Mouse (Mus musculus): Measurements from ENCODE around the gene Plekha5. TPM values are rescaled to one million over a fixed set of nuclear protein-coding genes. Genes with fewer than 3 reads are reported as not detected.
"Not testable (repeated sequence)": the region's sequence is repeated elsewhere in the genome, so short reads cannot be mapped to it uniquely, and the experiment has no call there.

Gene Plekha5
- polyA plus RNA-seq, 1 experiment from 2014 or later = 28.6 TPM

DNA sequence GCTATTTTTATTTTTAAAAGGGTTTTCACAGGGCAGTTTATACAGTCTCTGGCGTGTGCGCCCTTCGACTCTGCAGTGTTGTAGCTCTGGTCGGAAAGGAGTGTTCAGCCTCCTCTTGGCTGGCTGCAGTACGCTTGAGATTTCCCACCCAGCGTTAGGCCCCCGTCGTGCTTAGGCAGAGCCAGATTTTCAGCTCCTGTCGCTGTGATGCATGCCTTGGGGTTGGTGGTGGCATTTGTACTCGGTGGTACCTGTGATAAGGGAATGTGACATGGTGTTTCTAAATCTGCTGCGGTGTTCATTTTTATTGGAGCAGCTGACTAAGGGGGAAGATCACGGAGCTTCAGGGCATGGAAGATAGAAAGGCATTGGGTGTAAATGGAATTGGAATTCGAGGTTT lies 95.2 kb downstream of the Plekha5 start:
- DNase-seq (ENCODE audit: low spot score) (no peak), ATAC-seq (replicated peaks; ENCODE audit: low FRiP score) (no peak)
- H3K4me2 ChIP-seq = no peak overlapping the region
- no peaks in the 10 kb centered on the region for H3K9me3 ChIP-seq (ENCODE audit: control insufficient read depth, low read length)
- H3K36me3 ChIP-seq (ENCODE audit: control insufficient read depth, insufficient read depth, low read length) = no peaks in the 10 kb centered on the region
- no peak overlapping the region for H3K4me3 ChIP-seq (ENCODE audit: low read depth, low read length)
- WGBS = 78% methylated on average over 13 of the region's 13 CpGs
- H3K27me3 ChIP-seq (replicated peaks; ENCODE audit: control insufficient read depth, insufficient read depth, low read length) = no peaks in the 10 kb centered on the region
- no peak overlapping the region for H3K27ac ChIP-seq (ENCODE audit: low read depth, low read length)
- H3K4me1 ChIP-seq (replicated peaks; ENCODE audit: control insufficient read depth, insufficient read depth, low read length) = peaks cover 7% of the 10 kb centered on the region
- H3K9ac ChIP-seq (ENCODE audit: low read depth, low read length) = no peak overlapping the region

DNA sequence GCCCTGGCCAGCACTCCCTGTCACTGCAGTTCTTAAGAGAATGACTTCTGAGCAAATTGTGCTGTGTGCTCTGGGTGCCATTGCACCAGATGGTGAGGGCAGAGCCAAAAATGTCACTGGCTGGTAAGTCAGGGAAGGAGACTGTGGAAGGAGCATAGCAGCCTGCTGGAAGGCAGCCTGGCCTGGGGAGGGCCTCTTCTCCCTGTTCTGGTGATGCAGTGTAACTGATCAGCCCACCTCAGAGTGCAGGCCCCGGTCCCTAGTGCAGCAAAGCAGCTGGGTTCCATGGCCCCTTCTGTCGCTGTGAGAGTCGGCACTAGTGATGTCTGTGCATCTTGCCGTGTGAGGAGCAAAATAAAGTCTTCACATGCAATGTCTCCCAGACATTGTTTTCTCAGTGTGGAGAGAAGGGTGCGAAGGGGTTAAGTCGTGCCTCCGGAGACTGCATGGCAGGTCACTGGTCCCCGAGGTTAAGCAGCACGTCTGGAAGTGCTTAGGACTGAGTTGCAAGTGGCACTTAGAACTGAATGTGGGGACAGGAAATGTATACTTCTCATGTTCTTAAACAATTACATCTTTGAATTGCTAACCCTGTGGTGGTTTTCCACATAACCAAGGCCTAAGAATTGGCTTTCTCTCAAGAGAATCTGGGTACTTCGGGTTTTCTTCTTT lies 95.8 kb downstream of the Plekha5 start:
- H3K9ac ChIP-seq (ENCODE audit: low read depth, low read length) = no peak overlapping the region
- H3K4me2 ChIP-seq = no peak overlapping the region
- DNase-seq (ENCODE audit: low spot score) = no peak
- H3K27me3 ChIP-seq (replicated peaks; ENCODE audit: control insufficient read depth, insufficient read depth, low read length) = no peaks in the 10 kb centered on the region
- peaks cover 3% of the 10 kb centered on the region for H3K4me1 ChIP-seq (replicated peaks; ENCODE audit: control insufficient read depth, insufficient read depth, low read length)
- H3K36me3 ChIP-seq (ENCODE audit: control insufficient read depth, insufficient read depth, low read length) = no peaks in the 10 kb centered on the region
- ATAC-seq (replicated peaks; ENCODE audit: low FRiP score) = no peak
- WGBS = 78% methylated on average over 10 of the region's 10 CpGs
- H3K9me3 ChIP-seq (ENCODE audit: control insufficient read depth, low read length) = no peaks in the 10 kb centered on the region
- H3K4me3 ChIP-seq (ENCODE audit: low read depth, low read length) = no peak overlapping the region
- H3K27ac ChIP-seq (ENCODE audit: low read depth, low read length) = no peak overlapping the region

DNA sequence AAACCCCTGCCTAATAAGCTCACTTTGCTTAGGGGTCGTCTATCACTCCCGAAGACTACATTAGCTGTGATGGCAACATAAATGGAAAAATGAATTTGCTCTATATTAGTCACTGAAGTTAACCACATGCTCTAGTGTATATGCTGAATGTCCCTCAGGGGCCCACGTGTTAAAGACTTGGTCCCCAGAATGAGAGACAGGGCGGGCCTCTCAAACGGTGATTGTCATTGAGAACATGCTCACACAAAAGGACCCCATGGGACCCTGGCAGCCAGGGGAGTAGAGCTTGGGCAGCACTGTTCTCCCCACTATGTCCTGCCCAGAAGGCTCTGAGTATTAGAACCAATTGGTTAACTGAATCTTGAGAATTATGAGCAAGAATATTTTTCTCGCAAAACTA lies 97.1 kb downstream of the Plekha5 start:
- ATAC-seq (replicated peaks; ENCODE audit: low FRiP score) (no peak), DNase-seq (ENCODE audit: low spot score) (no peak)
- Histone ChIP-seq H3K4me3 (ENCODE audit: low read depth, low read length) (no peak overlapping the region), H3K27ac (ENCODE audit: low read depth, low read length) (no peak overlapping the region), H3K27me3 (replicated peaks; ENCODE audit: control insufficient read depth, insufficient read depth, low read length) (no peaks in the 10 kb centered on the region), H3K9ac (ENCODE audit: low read depth, low read length) (no peak overlapping the region), H3K4me1 (replicated peaks; ENCODE audit: control insufficient read depth, insufficient read depth, low read length) (no peaks in the 10 kb centered on the region), H3K4me2 (no peak overlapping the region), H3K36me3 (ENCODE audit: control insufficient read depth, insufficient read depth, low read length) (no peaks in the 10 kb centered on the region), H3K9me3 (ENCODE audit: control insufficient read depth, low read length) (no peaks in the 10 kb centered on the region)
- 82% methylated on average over 6 of the region's 6 CpGs for WGBS

DNA sequence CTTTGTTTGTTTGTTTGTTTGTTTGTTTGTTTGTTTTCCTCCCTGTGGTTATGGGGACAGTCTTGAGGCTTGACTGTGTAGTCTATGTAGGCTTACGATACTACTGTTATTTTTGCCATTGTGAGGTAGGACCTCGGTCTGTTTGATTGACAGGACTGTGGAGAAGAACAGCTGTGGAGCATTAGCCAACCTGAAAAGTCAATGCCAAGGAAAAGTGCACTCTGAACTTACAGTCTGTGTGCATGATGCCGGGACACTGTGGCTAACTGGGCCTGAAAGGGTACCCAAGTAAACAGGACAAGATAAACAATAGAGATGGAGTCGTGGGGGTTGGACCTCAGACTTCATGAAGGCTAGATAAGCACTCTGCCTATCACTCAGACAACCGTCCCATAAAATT lies 98.0 kb downstream of the Plekha5 start:
- no peak for ATAC-seq (replicated peaks; ENCODE audit: low FRiP score)
- 52% methylated on average over 5 of the region's 5 CpGs for WGBS
- no peak overlapping the region for H3K4me3 ChIP-seq (ENCODE audit: low read depth, low read length)

DNA sequence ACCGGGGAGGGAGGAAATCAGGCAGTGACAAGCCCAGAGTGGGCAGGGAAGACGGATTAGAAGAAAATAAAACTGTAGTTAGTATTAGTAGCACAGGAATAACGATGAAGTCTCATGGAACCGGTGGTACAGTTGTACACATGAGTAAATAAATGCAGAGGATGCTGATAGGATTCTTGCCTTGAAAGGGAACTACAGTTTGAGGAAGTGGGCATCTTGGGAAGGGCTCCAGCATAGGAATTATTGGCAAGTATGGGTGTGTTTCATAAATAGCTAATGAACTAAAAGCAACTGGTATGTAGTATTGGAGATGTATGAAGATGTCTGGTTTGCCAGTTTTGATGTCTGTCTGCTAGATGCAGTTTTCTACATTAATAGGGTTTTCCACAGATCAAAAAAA lies 99.7 kb downstream of the Plekha5 start:
- no peak overlapping the region for H3K4me3 ChIP-seq (ENCODE audit: low read depth, low read length)
- no peaks in the 10 kb centered on the region for H3K4me1 ChIP-seq (replicated peaks; ENCODE audit: control insufficient read depth, insufficient read depth, low read length)
- H3K27me3 ChIP-seq (replicated peaks; ENCODE audit: control insufficient read depth, insufficient read depth, low read length) = no peaks in the 10 kb centered on the region
- no peaks in the 10 kb centered on the region; the same call in 1 of the 2 replicates for H3K36me3 ChIP-seq (ENCODE audit: control insufficient read depth, insufficient read depth, low read length)
- H3K4me2 ChIP-seq = no peak overlapping the region
- H3K9ac ChIP-seq (ENCODE audit: low read depth, low read length) = no peak overlapping the region
- no peaks in the 10 kb centered on the region for H3K9me3 ChIP-seq (ENCODE audit: control insufficient read depth, low read length)
- H3K27ac ChIP-seq (ENCODE audit: low read depth, low read length) = no peak overlapping the region
- ATAC-seq (replicated peaks; ENCODE audit: low FRiP score) (no peak), DNase-seq (ENCODE audit: low spot score) (no peak)
- 81% methylated on average over 4 of the region's 4 CpGs for WGBS

More for the DNA sequence above, 98.0 kb downstream of the Plekha5 start:
- no peaks in the 10 kb centered on the region for H3K36me3 ChIP-seq (ENCODE audit: control insufficient read depth, insufficient read depth, low read length)
- H3K9ac ChIP-seq (ENCODE audit: low read depth, low read length) = no peak overlapping the region
- H3K27ac ChIP-seq (ENCODE audit: low read depth, low read length) = no peak overlapping the region
- no peak overlapping the region for H3K4me2 ChIP-seq
- no peaks in the 10 kb centered on the region for H3K27me3 ChIP-seq (replicated peaks; ENCODE audit: control insufficient read depth, insufficient read depth, low read length)
- DNase-seq (ENCODE audit: low spot score) = no peak
- H3K4me1 ChIP-seq (replicated peaks; ENCODE audit: control insufficient read depth, insufficient read depth, low read length) = no peaks in the 10 kb centered on the region
- H3K9me3 ChIP-seq (ENCODE audit: control insufficient read depth, low read length) = no peaks in the 10 kb centered on the region

DNA sequence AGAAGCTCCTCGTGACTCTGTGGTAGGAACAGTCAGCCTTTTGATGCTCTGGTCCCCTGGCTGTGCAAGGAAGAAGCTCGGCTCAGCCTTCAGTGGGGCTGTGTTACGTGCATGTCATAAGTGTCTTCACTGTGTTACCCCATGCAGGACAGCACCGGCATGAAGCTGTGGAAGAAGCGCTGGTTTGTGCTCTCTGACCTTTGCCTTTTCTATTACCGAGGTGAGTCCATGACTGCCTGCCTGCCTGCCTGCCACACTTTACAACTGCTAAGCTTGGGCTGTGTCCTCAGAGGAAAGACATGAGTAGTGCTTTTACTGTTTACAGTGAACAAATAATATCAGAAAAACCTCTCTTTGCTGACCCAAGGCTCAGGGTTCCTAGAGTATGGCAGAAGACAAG lies 104.6 kb downstream of the Plekha5 start:
- Histone ChIP-seq H3K4me1 (replicated peaks; ENCODE audit: control insufficient read depth, insufficient read depth, low read length) (no peaks in the 10 kb centered on the region), H3K9me3 (ENCODE audit: control insufficient read depth, low read length) (no peaks in the 10 kb centered on the region), H3K27ac (ENCODE audit: low read depth, low read length) (no peak overlapping the region), H3K4me2 (no peak overlapping the region), H3K27me3 (replicated peaks; ENCODE audit: control insufficient read depth, insufficient read depth, low read length) (no peaks in the 10 kb centered on the region), H3K36me3 (ENCODE audit: control insufficient read depth, insufficient read depth, low read length) (no peaks in the 10 kb centered on the region; the same call in 1 of the 2 replicates), H3K9ac (ENCODE audit: low read depth, low read length) (no peak overlapping the region), H3K4me3 (ENCODE audit: low read depth, low read length) (no peak overlapping the region)
- DNase-seq (ENCODE audit: low spot score) (no peak), ATAC-seq (replicated peaks; ENCODE audit: low FRiP score) (no peak)
- 79% methylated on average over 6 of the region's 6 CpGs for WGBS

DNA sequence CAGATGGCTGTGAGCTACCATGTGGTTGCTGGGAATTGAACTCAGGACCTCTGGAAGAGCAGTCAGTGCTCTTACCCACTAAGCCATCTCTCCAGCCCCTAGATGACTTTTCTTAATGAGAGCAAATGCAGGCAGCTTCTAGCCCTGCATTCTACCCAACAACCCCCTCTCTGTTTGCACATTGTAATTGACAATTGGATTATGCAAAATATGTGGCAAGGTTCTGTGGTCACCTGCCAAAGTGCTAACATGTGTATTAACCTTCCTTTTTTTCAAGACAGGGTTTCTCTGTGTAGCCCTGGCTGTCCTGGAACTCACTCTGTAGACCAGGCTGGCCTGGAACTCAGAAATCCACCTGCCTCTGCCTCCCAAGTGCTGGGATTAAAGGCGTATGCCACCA lies 109.0 kb downstream of the Plekha5 start:
- not testable (repeated sequence) for H3K27ac ChIP-seq (ENCODE audit: low read depth, low read length); H3K36me3 ChIP-seq (ENCODE audit: control insufficient read depth, insufficient read depth, low read length); H3K9ac ChIP-seq (ENCODE audit: low read depth, low read length); DNase-seq (ENCODE audit: low spot score); H3K9me3 ChIP-seq (ENCODE audit: control insufficient read depth, low read length); ATAC-seq (replicated peaks; ENCODE audit: low FRiP score); H3K4me3 ChIP-seq (ENCODE audit: low read depth, low read length); H3K4me2 ChIP-seq; H3K4me1 ChIP-seq (replicated peaks; ENCODE audit: control insufficient read depth, insufficient read depth, low read length); H3K27me3 ChIP-seq (replicated peaks; ENCODE audit: control insufficient read depth, insufficient read depth, low read length)
- 100% methylated on average over 1 of the region's 1 CpGs for WGBS

DNA sequence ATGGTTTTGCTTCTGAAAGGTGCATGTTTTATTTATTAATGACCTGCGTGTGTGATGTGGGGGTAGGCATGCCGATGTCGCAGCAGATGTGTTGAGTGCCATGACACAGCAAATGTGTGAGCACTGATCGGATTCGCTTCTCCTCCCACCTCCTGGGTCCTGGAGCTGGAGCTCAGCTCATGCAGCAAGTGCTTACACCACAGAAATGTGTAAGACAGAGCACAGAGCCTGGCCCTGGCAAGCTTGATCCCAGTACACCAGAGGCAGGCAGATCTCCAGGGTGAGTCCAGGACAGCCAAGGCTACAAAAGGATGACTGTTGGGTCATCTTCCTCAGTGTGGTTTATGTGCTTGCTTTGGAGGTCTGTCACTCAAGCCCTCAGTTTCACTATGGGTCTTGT lies 109.8 kb downstream of the Plekha5 start:
- Histone ChIP-seq H3K27ac (ENCODE audit: low read depth, low read length) (no peak overlapping the region), H3K27me3 (replicated peaks; ENCODE audit: control insufficient read depth, insufficient read depth, low read length) (no peaks in the 10 kb centered on the region), H3K4me3 (ENCODE audit: low read depth, low read length) (no peak overlapping the region), H3K9ac (ENCODE audit: low read depth, low read length) (no peak overlapping the region), H3K9me3 (ENCODE audit: control insufficient read depth, low read length) (no peaks in the 10 kb centered on the region), H3K36me3 (ENCODE audit: control insufficient read depth, insufficient read depth, low read length) (no peaks in the 10 kb centered on the region; the same call in 1 of the 2 replicates), H3K4me1 (replicated peaks; ENCODE audit: control insufficient read depth, insufficient read depth, low read length) (no peaks in the 10 kb centered on the region), H3K4me2 (no peak overlapping the region)
- 88% methylated on average over 5 of the region's 5 CpGs for WGBS
- ATAC-seq (replicated peaks; ENCODE audit: low FRiP score) (no peak), DNase-seq (ENCODE audit: low spot score) (no peak)

DNA sequence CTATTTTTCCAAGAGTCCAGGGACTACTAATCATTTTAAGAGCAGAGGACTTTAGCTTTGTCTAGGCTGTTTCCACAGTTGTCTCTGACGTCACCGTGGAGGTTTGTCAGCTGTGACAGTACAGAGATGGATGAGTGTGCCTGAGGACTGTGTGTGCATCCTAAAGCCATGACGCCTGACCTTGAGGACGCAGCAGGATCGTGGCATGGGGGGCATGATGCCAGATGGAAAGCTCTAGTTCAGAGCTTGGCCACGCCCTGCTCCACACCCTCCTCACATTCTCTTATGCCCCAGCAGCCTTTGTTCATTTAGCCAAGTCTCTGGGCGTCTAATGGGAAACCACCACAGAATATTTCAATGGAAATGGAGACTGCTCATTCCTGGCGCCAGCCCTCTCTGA lies 111.7 kb downstream of the Plekha5 start:
- DNase-seq (ENCODE audit: low spot score) = no peak
- Histone ChIP-seq H3K4me1 (replicated peaks; ENCODE audit: control insufficient read depth, insufficient read depth, low read length) (no peaks in the 10 kb centered on the region), H3K4me2 (no peak overlapping the region), H3K27me3 (replicated peaks; ENCODE audit: control insufficient read depth, insufficient read depth, low read length) (no peaks in the 10 kb centered on the region), H3K4me3 (ENCODE audit: low read depth, low read length) (no peak overlapping the region), H3K36me3 (ENCODE audit: control insufficient read depth, insufficient read depth, low read length) (no peaks in the 10 kb centered on the region; the same call in 1 of the 2 replicates), H3K9me3 (ENCODE audit: control insufficient read depth, low read length) (no peaks in the 10 kb centered on the region), H3K9ac (ENCODE audit: low read depth, low read length) (no peak overlapping the region), H3K27ac (ENCODE audit: low read depth, low read length) (no peak overlapping the region)
- no peak for ATAC-seq (replicated peaks; ENCODE audit: low FRiP score)
- WGBS = 85% methylated on average over 8 of the region's 8 CpGs

All from liver, embryonic 11.5 days (tissue).